Mouse (Mus musculus) liver, embryonic 14.5 days (tissue): ENCODE measurements around the gene Olfr48.

Experiments used
- CTCF ChIP-seq: IDR thresholded peaks from 2 replicates; pipeline ENCODE4 v1.5.1; 2016; ENCODE audit warnings: antibody characterized with exemption, low read depth, control low read depth
- EP300 ChIP-seq: IDR thresholded peaks from 2 replicates; pipeline ENCODE4 v1.6.1; 2016; ENCODE audit warnings: antibody characterized with exemption, low read depth

DNA sequence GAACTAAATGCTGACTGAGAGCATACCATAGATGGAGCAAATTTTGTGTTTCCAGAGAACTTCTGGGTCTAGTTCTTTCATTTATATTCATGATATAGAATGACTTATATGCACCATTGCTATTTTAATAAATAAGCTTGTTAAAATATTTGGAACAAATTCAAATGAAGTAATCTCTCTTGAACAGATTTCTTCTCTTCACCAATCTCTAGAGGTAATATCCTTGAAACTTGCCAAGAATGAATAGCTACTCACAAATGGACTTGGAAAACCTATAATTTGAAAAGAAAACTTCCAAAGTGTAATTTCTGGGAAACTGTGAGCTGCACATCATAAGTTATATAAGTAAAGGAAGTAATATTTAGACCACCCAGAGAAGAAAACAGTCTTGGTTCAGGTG is 54.5 kb downstream of the Olfr48 start, which contains the start of gene Olfr1254:
- TF ChIP-seq CTCF (no peak), EP300 (no peak)
